11 mouse cellular contexts compared by ENCODE assay signal in the genomic region with DNA sequence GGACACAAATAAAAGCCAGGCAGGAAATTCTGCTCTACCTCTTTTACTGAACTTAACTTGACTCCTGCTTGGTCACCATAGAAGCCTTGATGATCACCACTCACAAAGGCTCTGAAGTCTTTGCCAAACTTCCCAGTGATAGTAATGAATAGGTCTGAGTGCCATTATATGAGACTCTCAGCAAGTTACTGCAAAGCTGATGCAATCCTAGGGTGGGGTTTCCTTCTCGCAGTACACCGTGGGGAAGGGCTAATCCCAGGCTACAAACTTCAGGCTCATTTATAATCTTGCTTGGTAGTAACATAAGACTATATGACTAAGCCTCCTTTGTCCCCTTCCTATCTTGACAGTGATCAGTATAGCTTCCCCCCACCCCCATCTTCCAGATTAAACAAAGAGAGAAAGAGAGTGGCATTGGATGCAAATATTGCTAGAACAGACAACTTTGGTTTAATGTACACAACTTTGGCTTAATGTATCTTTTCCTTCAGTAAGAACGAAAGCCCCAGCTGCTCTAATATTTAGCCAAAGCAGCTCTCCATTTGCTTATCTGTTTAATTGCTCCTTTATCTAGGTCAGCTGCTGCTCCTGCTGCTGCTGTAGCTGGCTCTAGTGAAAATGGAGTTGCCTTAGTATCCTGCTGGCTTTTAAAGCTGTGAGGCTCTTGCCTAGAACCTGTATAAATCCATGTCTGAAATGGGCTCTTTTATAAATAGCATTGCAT.
DNase-seq lines count a peak whose midpoint lies in the region; ATAC-seq and TF ChIP-seq lines count a peak whose summit lies in the region.
"Had no signal": no experiment of that assay in that cellular context is flagged by ENCODE, and none has a peak within 500 bp of the region (broad histone marks: within the 10 kb centered on the region; RNA-seq: fewer than 3 reads in every experiment).

No protein-coding gene starts in this region.

- no peak overlapping the region for H3K27ac ChIP-seq in forebrain, postnatal 0 days (ENCODE audit: low read depth, low read length)
- H3K27ac ChIP-seq in forebrain, embryonic 15.5 days (replicated peaks) = no peak overlapping the region
- 0 out of 2 replicates have a peak overlapping the region, but pooled peaks have one; percentile 30 for H3K27ac ChIP-seq in neural tube, embryonic 14.5 days (ENCODE audit: low read depth, low read length)
- H3K27ac ChIP-seq: heart, embryonic 13.5 days; limb, embryonic 12.5 days had no signal

- no peak for TF ChIP-seq CTCF in forebrain, postnatal 0 days (IDR thresholded peaks at IDR 0.05; ENCODE audit: low read depth)

- DNase-seq in forebrain, postnatal 0 days = no peak
- DNase-seq in neural tube, embryonic 10.5 days (ENCODE audit: extremely low spot score, low spot score) = no peak
- DNase-seq in lung, postnatal 36 days = peak; percentile 56
- no peak for DNase-seq in spleen, postnatal 4 days (ENCODE audit: low spot score in 2 of 2)
- no peak for DNase-seq in ovary, postnatal 10 days (ENCODE audit: low spot score)
- no peak for DNase-seq in B cell, adult 2 months
- DNase-seq: cerebellum, adult 9-11 months had no signal

- H3K36me3 ChIP-seq in forebrain, postnatal 0 days (ENCODE audit: insufficient read depth) = no peaks in the 10 kb centered on the region
- H3K36me3 ChIP-seq in forebrain, embryonic 15.5 days = no peaks in the 10 kb centered on the region
- no peaks in the 10 kb centered on the region for H3K36me3 ChIP-seq in neural tube, embryonic 14.5 days (ENCODE audit: control insufficient read depth, insufficient read depth, low read length)
- H3K36me3 ChIP-seq: heart, embryonic 13.5 days; limb, embryonic 12.5 days had no signal

- no peak overlapping the region for H3K4me3 ChIP-seq in forebrain, postnatal 0 days (ENCODE audit: low read depth, low read length)
- no peak overlapping the region for H3K4me3 ChIP-seq in forebrain, embryonic 15.5 days
- H3K4me3 ChIP-seq in neural tube, embryonic 14.5 days (ENCODE audit: low read depth, low read length) = no peak overlapping the region
- H3K4me3 ChIP-seq: heart, embryonic 13.5 days; limb, embryonic 12.5 days had no signal

- 31% methylated on average over 3 of the region's 3 CpGs for WGBS in forebrain, postnatal 0 days
- 30% methylated on average over 3 of the region's 3 CpGs for WGBS in forebrain, embryonic 15.5 days
- 35% methylated on average over 3 of the region's 3 CpGs for WGBS in neural tube, embryonic 14.5 days

- ATAC-seq in forebrain, postnatal 0 days = peak; percentile 32; the same call in 1 of the 2 replicates
- ATAC-seq in forebrain, embryonic 15.5 days (replicated peaks) = no peak
- ATAC-seq in neural tube, embryonic 14.5 days (ENCODE audit: low read depth) = peak; percentile 46; the same call in 1 of the 2 replicates

- H3K27me3 ChIP-seq in forebrain, postnatal 0 days (ENCODE audit: insufficient read depth, low read length) = no peaks in the 10 kb centered on the region
- no peaks in the 10 kb centered on the region for H3K27me3 ChIP-seq in forebrain, embryonic 15.5 days
- no peaks in the 10 kb centered on the region for H3K27me3 ChIP-seq in neural tube, embryonic 14.5 days (ENCODE audit: control insufficient read depth, insufficient read depth, low read length)
- H3K27me3 ChIP-seq: heart, embryonic 13.5 days; limb, embryonic 12.5 days had no signal

- H3K4me1 ChIP-seq in forebrain, postnatal 0 days (ENCODE audit: insufficient read depth) = no peaks in the 10 kb centered on the region
- H3K4me1 ChIP-seq in forebrain, embryonic 15.5 days = peaks cover 8% of the 10 kb centered on the region; the same call in 1 of the 2 replicates
- 0 out of 2 replicates have a peak, but pooled peaks cover 3% of the 10 kb centered on the region for H3K4me1 ChIP-seq in neural tube, embryonic 14.5 days (ENCODE audit: control insufficient read depth, insufficient read depth, low read length)

- H3K9ac ChIP-seq in forebrain, postnatal 0 days = no peak overlapping the region
- no peak overlapping the region for H3K9ac ChIP-seq in forebrain, embryonic 15.5 days (replicated peaks)
- H3K9ac ChIP-seq in neural tube, embryonic 14.5 days (replicated peaks; ENCODE audit: low read depth, low read length) = no peak overlapping the region
- H3K9ac ChIP-seq: heart, embryonic 13.5 days; limb, embryonic 12.5 days had no signal

- H3K4me2 ChIP-seq in forebrain, postnatal 0 days (ENCODE audit: low read depth) = no peak overlapping the region
- H3K4me2 ChIP-seq in forebrain, embryonic 15.5 days (replicated peaks) = no peak overlapping the region
- H3K4me2 ChIP-seq in neural tube, embryonic 14.5 days (ENCODE audit: low read depth, low read length) = no peak overlapping the region
- H3K4me2 ChIP-seq: heart, embryonic 13.5 days; limb, embryonic 12.5 days had no signal

- H3K9me3 ChIP-seq in forebrain, postnatal 0 days (ENCODE audit: low read length) = no peaks in the 10 kb centered on the region
- no peaks in the 10 kb centered on the region for H3K9me3 ChIP-seq in forebrain, embryonic 15.5 days
- no peaks in the 10 kb centered on the region for H3K9me3 ChIP-seq in neural tube, embryonic 14.5 days (ENCODE audit: control insufficient read depth, low read length)
- H3K9me3 ChIP-seq: heart, embryonic 13.5 days; limb, embryonic 12.5 days had no signal
